Mouse (Mus musculus): Measurements from ENCODE around the gene Mars. TPM values are rescaled to one million over a fixed set of nuclear protein-coding genes. Genes with fewer than 3 reads are reported as not detected.

The Mars gene
- polyA plus RNA-seq, 1 experiment from 2014 or later: 124 TPM

- Histone ChIP-seq H3K27me3 (replicated peaks; ENCODE audit: control insufficient read depth, insufficient read depth, low read length) (peaks cover 29% of the 10 kb centered on the region), H3K9me3 (ENCODE audit: control insufficient read depth, low read length) (no peaks in the 10 kb centered on the region), H3K27ac (ENCODE audit: low read depth) (peak within 1 kb of the TSS; percentile 83), H3K36me3 (ENCODE audit: control insufficient read depth, insufficient read depth, low read length) (peaks cover 25% of the 10 kb centered on the region), H3K9ac (ENCODE audit: low read length) (peak within 1 kb of the TSS; percentile 89), H3K4me3 (ENCODE audit: low read depth, low read length) (peak within 1 kb of the TSS; percentile 86), H3K4me1 (replicated peaks; ENCODE audit: control insufficient read depth, insufficient read depth, low read length) (peaks cover 18% of the 10 kb centered on the region), H3K4me2 (ENCODE audit: low read length) (peak within 1 kb of the TSS; percentile 94)
- DNase-seq (ENCODE audit: low spot score) (peak; percentile 92), ATAC-seq (replicated peaks; ENCODE audit: low FRiP score, low TSS enrichment, low read depth) (peak; percentile 95)
- under 1% methylated on average over 70 of the region's 70 CpGs for WGBS
These were observed 45.2 kb downstream of the Mars start, which contains the start of gene Dctn2 for GRCm38 (mm10) chr10:127266112-127267091. TSS of gene Dctn2 (plus strand) at chr10:127266368.

DNA sequence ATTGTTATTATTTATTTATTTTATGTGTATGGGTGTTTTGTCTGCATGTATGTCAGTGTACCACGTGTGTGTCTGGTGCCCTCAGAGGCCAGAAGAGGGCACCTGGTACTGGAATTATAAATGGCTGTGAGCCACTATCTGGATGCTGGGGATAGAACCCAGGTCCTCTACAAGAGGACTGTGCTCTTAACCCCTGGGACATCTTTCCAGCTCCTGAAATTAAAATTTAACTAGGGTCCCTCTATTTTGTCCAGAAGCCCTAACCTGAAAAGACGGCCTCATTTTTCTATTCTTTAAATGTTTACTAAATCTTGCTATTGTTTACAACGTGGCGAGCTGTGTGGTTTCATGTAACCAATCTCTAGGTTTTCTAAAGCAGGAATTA, 45.9 kb downstream of the Mars start:
- no peak for DNase-seq (ENCODE audit: low spot score)
- Histone ChIP-seq H3K27me3 (replicated peaks; ENCODE audit: control insufficient read depth, insufficient read depth, low read length) (peaks cover 29% of the 10 kb centered on the region), H3K9ac (ENCODE audit: low read length) (peak overlapping the region; percentile 89; the same call in 1 of the 2 replicates), H3K4me1 (replicated peaks; ENCODE audit: control insufficient read depth, insufficient read depth, low read length) (peaks cover 18% of the 10 kb centered on the region), H3K36me3 (ENCODE audit: control insufficient read depth, insufficient read depth, low read length) (peaks cover 19% of the 10 kb centered on the region), H3K27ac (ENCODE audit: low read depth) (no peak overlapping the region), H3K4me3 (ENCODE audit: low read depth, low read length) (peak overlapping the region; percentile 86), H3K4me2 (ENCODE audit: low read length) (peak overlapping the region; percentile 39), H3K9me3 (ENCODE audit: control insufficient read depth, low read length) (no peaks in the 10 kb centered on the region)
- 26% methylated on average over 4 of the region's 4 CpGs for WGBS
- ATAC-seq (replicated peaks; ENCODE audit: low FRiP score, low TSS enrichment, low read depth): 0 out of 2 replicates have a peak, but pooled peaks have one; percentile 29

DNA sequence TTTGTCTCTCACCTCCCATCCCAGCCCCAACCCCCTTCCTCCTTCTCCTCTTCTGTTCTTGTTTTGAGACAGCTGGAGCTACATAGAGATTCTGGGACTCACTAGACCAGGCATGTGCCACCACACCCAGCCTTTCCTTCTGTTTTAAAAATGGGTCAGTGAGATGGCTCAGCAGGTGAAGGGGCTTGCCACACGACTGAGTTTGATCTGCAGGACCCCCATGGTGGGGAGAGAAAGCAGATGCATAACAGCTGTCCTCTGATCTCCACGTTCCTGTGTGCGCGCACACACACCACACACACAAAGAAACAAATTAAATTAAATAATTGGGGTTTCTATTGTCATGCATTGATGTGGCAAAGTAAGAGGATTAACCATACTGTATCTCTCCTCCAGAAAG, 46.6 kb downstream of the Mars start:
- no peak for DNase-seq (ENCODE audit: low spot score)
- Histone ChIP-seq H3K27me3 (replicated peaks; ENCODE audit: control insufficient read depth, insufficient read depth, low read length) (peaks cover 29% of the 10 kb centered on the region), H3K36me3 (ENCODE audit: control insufficient read depth, insufficient read depth, low read length) (peaks cover 12% of the 10 kb centered on the region), H3K4me2 (ENCODE audit: low read length) (no peak overlapping the region), H3K4me3 (ENCODE audit: low read depth, low read length) (no peak overlapping the region), H3K9ac (ENCODE audit: low read length) (no peak overlapping the region), H3K4me1 (replicated peaks; ENCODE audit: control insufficient read depth, insufficient read depth, low read length) (peaks cover 18% of the 10 kb centered on the region), H3K27ac (ENCODE audit: low read depth) (no peak overlapping the region), H3K9me3 (ENCODE audit: control insufficient read depth, low read length) (no peaks in the 10 kb centered on the region)
- no peak for ATAC-seq (replicated peaks; ENCODE audit: low FRiP score, low TSS enrichment, low read depth)
- 68% methylated on average over 4 of the region's 4 CpGs for WGBS

DNA sequence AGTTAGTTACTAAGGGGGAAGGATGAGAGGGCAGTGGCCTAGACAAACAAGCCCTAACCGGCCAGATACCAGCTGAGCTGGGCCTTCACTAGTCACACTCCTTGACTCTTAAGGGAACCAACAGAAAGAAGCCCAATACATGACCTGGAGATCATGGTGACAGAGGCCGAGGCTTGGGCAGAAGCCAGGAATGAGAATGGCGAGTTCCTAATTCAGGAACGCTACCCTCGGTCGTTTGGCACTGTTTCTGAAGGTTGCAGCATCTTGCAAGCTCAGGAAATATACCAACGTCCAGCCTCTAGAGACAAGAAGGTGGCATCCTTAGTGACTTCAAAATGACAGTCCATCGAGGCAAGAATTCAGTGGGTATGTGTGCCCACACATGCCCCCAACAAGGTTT, 47.2 kb downstream of the Mars start:
- Histone ChIP-seq H3K4me3 (ENCODE audit: low read depth, low read length) (no peak overlapping the region), H3K4me2 (ENCODE audit: low read length) (no peak overlapping the region), H3K4me1 (replicated peaks; ENCODE audit: control insufficient read depth, insufficient read depth, low read length) (peaks cover 18% of the 10 kb centered on the region), H3K9me3 (ENCODE audit: control insufficient read depth, low read length) (no peaks in the 10 kb centered on the region), H3K27me3 (replicated peaks; ENCODE audit: control insufficient read depth, insufficient read depth, low read length) (peaks cover 29% of the 10 kb centered on the region), H3K27ac (ENCODE audit: low read depth) (no peak overlapping the region), H3K36me3 (ENCODE audit: control insufficient read depth, insufficient read depth, low read length) (peaks cover 7% of the 10 kb centered on the region), H3K9ac (ENCODE audit: low read length) (no peak overlapping the region)
- whole genome bisulfite sequencing: 78% methylated on average over 8 of the region's 8 CpGs
- ATAC-seq (replicated peaks; ENCODE audit: low FRiP score, low TSS enrichment, low read depth) (no peak), DNase-seq (ENCODE audit: low spot score) (no peak)

GRCm38 (mm10) chr10:127263631-127264030, 48.0 kb downstream of the Mars start:
- H3K4me1 ChIP-seq (replicated peaks; ENCODE audit: control insufficient read depth, insufficient read depth, low read length): peaks cover 18% of the 10 kb centered on the region
- H3K27me3 ChIP-seq (replicated peaks; ENCODE audit: control insufficient read depth, insufficient read depth, low read length): peaks cover 29% of the 10 kb centered on the region
- ATAC-seq (replicated peaks; ENCODE audit: low FRiP score, low TSS enrichment, low read depth): no peak
- H3K36me3 ChIP-seq (ENCODE audit: control insufficient read depth, insufficient read depth, low read length): no peaks in the 10 kb centered on the region
- WGBS: 58% methylated on average over 3 of the region's 3 CpGs
- no peak for DNase-seq (ENCODE audit: low spot score)
- H3K4me2 ChIP-seq (ENCODE audit: low read length): peak overlapping the region; percentile 84; the same call in 1 of the 2 replicates
- H3K27ac ChIP-seq (ENCODE audit: low read depth): no peak overlapping the region
- no peak overlapping the region for H3K9ac ChIP-seq (ENCODE audit: low read length)
- H3K9me3 ChIP-seq (ENCODE audit: control insufficient read depth, low read length): no peaks in the 10 kb centered on the region
- no peak overlapping the region for H3K4me3 ChIP-seq (ENCODE audit: low read depth, low read length)

- Histone ChIP-seq H3K4me2 (ENCODE audit: low read length) (peak within 1 kb of the TSS; percentile 84), H3K27ac (ENCODE audit: low read depth) (no peak within 1 kb of the TSS), H3K9ac (ENCODE audit: low read length) (peak within 1 kb of the TSS; percentile 44), H3K4me3 (ENCODE audit: low read depth, low read length) (peak within 1 kb of the TSS; percentile 43), H3K36me3 (ENCODE audit: control insufficient read depth, insufficient read depth, low read length) (no peaks in the 10 kb centered on the region), H3K9me3 (ENCODE audit: control insufficient read depth, low read length) (no peaks in the 10 kb centered on the region), H3K27me3 (replicated peaks; ENCODE audit: control insufficient read depth, insufficient read depth, low read length) (peaks cover 29% of the 10 kb centered on the region), H3K4me1 (replicated peaks; ENCODE audit: control insufficient read depth, insufficient read depth, low read length) (peaks cover 14% of the 10 kb centered on the region)
- DNase-seq (ENCODE audit: low spot score) (peak; percentile 66), ATAC-seq (replicated peaks; ENCODE audit: low FRiP score, low TSS enrichment, low read depth) (no peak)
- 1% methylated on average over 46 of the region's 53 CpGs for WGBS
These were observed 48.8 kb downstream of the Mars start, which contains the start of gene Kif5a for GRCm38 (mm10) chr10:127262548-127263398. TSS of gene Kif5a (minus strand) at chr10:127263348.

- no peak overlapping the region for H3K9ac ChIP-seq (ENCODE audit: low read length)
- H3K36me3 ChIP-seq (ENCODE audit: control insufficient read depth, insufficient read depth, low read length): no peaks in the 10 kb centered on the region
- peaks cover 29% of the 10 kb centered on the region for H3K27me3 ChIP-seq (replicated peaks; ENCODE audit: control insufficient read depth, insufficient read depth, low read length)
- no peaks in the 10 kb centered on the region for H3K9me3 ChIP-seq (ENCODE audit: control insufficient read depth, low read length)
- WGBS: 62% methylated on average over 15 of the region's 15 CpGs
- H3K27ac ChIP-seq (ENCODE audit: low read depth): no peak overlapping the region
- ATAC-seq (replicated peaks; ENCODE audit: low FRiP score, low TSS enrichment, low read depth) (no peak), DNase-seq (ENCODE audit: low spot score) (no peak)
- H3K4me3 ChIP-seq (ENCODE audit: low read depth, low read length): peak overlapping the region; percentile 43; the same call in 1 of the 2 replicates
- H3K4me2 ChIP-seq (ENCODE audit: low read length): no peak overlapping the region; the same call in 1 of the 2 replicates
- peaks cover 5% of the 10 kb centered on the region for H3K4me1 ChIP-seq (replicated peaks; ENCODE audit: control insufficient read depth, insufficient read depth, low read length)
These were observed 49.7 kb downstream of the Mars start for GRCm38 (mm10) chr10:127261706-127262547.
